Mouse (Mus musculus) neural tube, embryonic 13.5 days (tissue): Measurements from ENCODE around the gene Cldn7. TPM values are rescaled to one million over a fixed set of nuclear protein-coding genes. Genes with fewer than 3 reads are reported as not detected.
A peak's percentile ranks its signal among the peaks of the same experiment; 100 is the strongest.
"Not testable (repeated sequence)": the region's sequence is repeated elsewhere in the genome, so short reads cannot be mapped to it uniquely, and the experiment has no call there.

Experiments
- ATAC-seq: fragments of 200-750 bp; cut with Nextera tagmentation; 2 replicates; pipeline ENCODE4 v1.8.0; 2017; ENCODE audit warnings: low read depth, mild to moderate bottlenecking, moderate TSS enrichment, moderate library complexity
- H3K27ac ChIP-seq: fragments of 300-500 bp; sonication (generic); replicated peaks from 2 replicates; pipeline ENCODE4 v1.5.1; 2015; ENCODE audit warnings: moderate library complexity, mild to moderate bottlenecking, inconsistent platforms
- H3K27me3 ChIP-seq: fragments of 300-500 bp; sonication (generic); 2 replicates; pipeline ENCODE4 v1.6.1; 2015; ENCODE audit warnings: mild to moderate bottlenecking, inconsistent platforms
- H3K36me3 ChIP-seq: fragments of 300-500 bp; sonication (generic); 2 replicates; pipeline ENCODE4 v1.6.1; 2015; ENCODE audit warnings: mild to moderate bottlenecking, inconsistent platforms
- H3K4me1 ChIP-seq: fragments of 300-500 bp; sonication (generic); replicated peaks from 2 replicates; pipeline ENCODE4 v1.6.1; 2015; ENCODE audit warnings: inconsistent platforms
- H3K4me2 ChIP-seq: fragments of 300-500 bp; sonication (generic); 2 replicates; pipeline ENCODE4 v1.6.1; 2015; ENCODE audit warnings: inconsistent platforms, mild to moderate bottlenecking, moderate library complexity
- H3K4me3 ChIP-seq: fragments of 300-500 bp; sonication (generic); 2 replicates; pipeline ENCODE4 v1.5.1; 2015; ENCODE audit warnings: mild to moderate bottlenecking, inconsistent platforms
- H3K9ac ChIP-seq: fragments of 300-500 bp; sonication (generic); 2 replicates; pipeline ENCODE4 v1.6.1; 2015; ENCODE audit warnings: moderate library complexity, mild to moderate bottlenecking, inconsistent platforms
- H3K9me3 ChIP-seq: fragments of 300-500 bp; sonication (generic); 2 replicates; pipeline ENCODE4 v1.6.1; 2016; ENCODE audit warnings: inconsistent platforms
- WGBS: fragments of 180-500 bp; shearing (Covaris S2); methylation state at CpG from one replicate; pipeline ENCODE4 v1.1.7; 2015; 5-methylcytosine and 5-hydroxymethylcytosine counted together
- polyA plus RNA-seq: library from polyadenylated mRNA; unstranded; fragments of >200 nt; fragmentation: Nextera tagmentation; extraction: Ambion mirVana; gene quantifications from 2 replicates; pipeline ENCODE4 v1.2.1, GENCODE M21; 2015

Cldn7 gene
- polyA plus RNA-seq, result 0.33 and 1.7 TPM in 2 replicates

DNA sequence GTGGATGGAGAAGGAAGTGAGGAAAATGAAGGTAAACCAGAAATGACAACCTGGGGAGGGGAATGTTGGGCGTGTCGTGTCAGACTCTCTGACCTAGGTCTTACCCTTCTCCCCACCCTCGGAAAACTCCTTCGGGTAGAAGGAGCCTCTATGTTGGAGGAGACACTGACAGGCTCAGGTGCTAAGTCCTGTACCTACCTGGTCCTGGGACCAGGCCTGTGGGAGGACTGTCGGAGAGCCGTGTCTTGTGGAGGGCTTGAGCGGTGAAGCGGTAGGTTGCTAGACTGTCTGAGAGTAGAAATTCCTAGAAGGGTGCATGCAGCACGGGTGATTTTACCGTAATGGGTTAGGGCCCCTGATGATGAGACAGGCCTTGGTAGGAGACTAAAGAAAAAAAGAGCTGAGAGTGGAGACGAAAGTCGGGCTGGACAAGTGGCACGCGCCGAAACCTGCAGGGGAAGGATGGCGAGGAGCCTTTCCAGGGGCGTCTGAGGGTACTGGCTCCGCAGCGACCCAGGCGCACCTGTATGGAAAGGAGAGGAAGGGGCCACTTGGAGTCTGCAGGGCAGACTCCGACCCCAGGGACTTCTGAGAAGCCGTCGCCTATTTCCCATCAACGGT lies at the start of gene Cldn7:
Gene Cldn7 (plus strand): TSS at position 130 of the 621 bp plus-strand sequence.
- Histone ChIP-seq H3K4me1 (peaks cover 17% of the 10 kb centered on the region), H3K27me3 (peaks cover 87% of the 10 kb centered on the region), H3K4me2 (0 out of 2 replicates have a peak within 1 kb of the TSS, but pooled peaks have one; percentile 22), H3K9me3 (no peaks in the 10 kb centered on the region), H3K9ac (no peak within 1 kb of the TSS), H3K27ac (no peak within 1 kb of the TSS), H3K4me3 (peak within 1 kb of the TSS; percentile 18; the same call in 1 of the 2 replicates), H3K36me3 (peaks cover 23% of the 10 kb centered on the region)
- WGBS, result 9% methylated on average over 24 of the region's 24 CpGs
- ATAC-seq, result no peak

DNA sequence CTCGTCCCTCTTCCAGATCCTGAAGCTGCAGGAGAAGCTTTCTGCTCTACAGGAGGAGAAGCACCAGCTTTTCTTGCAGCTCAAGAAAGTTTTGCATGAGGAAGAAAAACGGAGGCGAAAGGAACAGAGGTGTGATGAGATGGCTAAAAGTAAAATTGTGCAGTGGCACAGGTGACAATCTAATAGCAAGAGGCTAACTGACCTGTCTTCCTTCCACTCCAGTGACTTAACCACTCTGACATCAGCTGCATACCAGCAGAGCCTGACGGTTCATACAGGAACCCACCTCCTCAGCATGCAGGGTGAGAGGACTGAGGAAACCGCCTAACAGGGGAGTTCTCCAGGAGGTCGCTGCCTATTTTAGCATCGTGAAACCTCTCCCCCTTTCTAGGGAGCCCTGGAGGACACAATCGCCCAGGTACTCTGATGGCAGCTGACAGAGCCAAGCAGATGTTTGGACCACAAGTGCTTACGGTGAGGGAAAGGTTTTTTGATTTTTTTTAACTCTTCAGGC lies 49.6 kb upstream of the Cldn7 start:
- Histone ChIP-seq H3K9me3 (no peaks in the 10 kb centered on the region), H3K27ac (no peak overlapping the region), H3K27me3 (no peaks in the 10 kb centered on the region), H3K4me3 (peak overlapping the region; percentile 93), H3K4me1 (peaks cover 52% of the 10 kb centered on the region), H3K4me2 (peak overlapping the region; percentile 100), H3K9ac (peak overlapping the region; percentile 89), H3K36me3 (peaks cover 80% of the 10 kb centered on the region)
- no peak for ATAC-seq
- WGBS, result 40% methylated on average over 9 of the region's 9 CpGs

DNA sequence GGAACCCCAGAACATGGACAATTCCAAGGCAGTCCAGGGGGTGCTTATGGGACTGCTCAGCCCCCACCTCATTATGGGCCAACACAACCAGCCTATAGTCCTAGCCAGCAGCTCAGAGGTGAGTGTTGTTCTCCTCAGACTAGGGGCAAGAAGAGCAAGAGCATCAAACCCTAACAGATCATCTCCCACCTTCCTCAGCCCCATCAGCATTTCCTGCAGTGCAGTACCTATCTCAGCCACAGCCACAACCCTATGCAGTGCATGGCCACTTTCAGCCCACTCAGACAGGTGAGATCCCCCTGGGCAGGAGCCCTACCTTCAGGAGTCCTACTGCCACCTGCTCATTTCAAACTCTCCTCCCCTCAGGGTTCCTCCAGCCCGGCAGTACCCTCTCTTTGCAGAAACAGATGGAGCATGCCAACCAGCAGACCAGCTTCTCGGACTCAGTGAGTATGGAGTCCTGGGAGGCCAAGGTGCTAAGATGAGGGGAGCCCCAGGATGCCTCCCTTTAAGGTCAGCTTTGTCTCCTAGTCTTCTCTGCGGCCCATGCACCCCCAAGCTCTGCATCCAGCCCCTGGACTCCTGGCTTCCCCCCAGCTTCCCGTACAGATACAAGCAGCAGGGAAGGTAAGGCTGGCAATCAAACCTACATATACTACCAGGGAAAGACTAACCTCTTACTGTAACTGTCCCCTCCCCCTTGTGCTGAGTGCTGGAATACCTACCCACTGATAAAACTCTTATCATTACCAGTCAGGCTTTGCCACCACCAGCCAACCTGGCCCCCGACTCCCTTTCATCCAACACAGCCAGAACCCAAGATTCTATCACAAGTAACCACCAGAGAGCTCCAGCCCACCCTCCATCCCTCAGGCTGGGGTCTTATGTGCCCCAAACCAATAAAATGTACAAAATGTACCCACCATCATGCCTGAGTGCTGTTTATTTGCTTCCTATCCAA lies 48.6 kb upstream of the Cldn7 start:
- peaks cover 70% of the 10 kb centered on the region for H3K36me3 ChIP-seq
- 67% methylated on average over 5 of the region's 5 CpGs for WGBS
- no peak overlapping the region for H3K4me2 ChIP-seq
- no peak for ATAC-seq
- H3K4me1 ChIP-seq, result peaks cover 55% of the 10 kb centered on the region
- no peak overlapping the region for H3K27ac ChIP-seq
- H3K27me3 ChIP-seq, result no peaks in the 10 kb centered on the region
- H3K4me3 ChIP-seq, result no peak overlapping the region
- no peaks in the 10 kb centered on the region for H3K9me3 ChIP-seq
- H3K9ac ChIP-seq, result no peak overlapping the region

DNA sequence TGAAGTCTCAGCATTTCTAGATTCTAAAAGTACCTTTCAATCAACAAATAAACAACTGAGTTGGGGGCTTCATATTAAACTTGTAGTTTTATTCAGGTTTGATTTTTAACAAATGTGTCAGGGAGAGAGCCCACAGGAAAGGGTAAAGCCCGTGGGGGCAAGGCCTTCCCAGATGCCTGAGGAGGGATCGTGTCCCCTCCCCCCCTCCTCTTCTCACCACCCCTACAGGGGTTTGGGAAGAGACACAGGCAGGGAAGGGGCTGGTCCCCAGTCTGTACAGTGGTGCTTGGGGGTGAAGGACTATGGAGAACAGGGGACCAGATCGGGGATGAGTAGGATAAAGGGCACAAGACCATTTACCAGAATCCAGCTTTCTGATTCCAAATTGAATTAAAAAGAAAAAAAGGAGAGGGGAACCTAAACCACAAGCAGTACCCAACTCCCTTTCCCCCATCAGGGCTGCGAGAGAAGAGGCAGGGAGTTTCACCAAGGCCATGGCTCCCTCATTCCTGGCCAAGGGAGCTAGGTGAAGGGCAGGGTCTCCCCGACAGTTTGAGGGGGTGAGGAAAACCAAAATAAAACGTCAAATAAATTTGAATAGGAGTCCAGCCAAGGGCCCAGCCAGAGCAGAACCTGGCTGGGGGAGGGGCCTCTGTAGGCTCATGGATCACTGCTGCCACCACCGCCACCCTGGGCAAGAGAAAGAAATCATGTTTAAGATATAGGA lies 47.8 kb upstream of the Cldn7 start:
- not testable (repeated sequence) for H3K4me2 ChIP-seq, ATAC-seq, H3K27ac ChIP-seq, H3K9me3 ChIP-seq, H3K4me3 ChIP-seq, H3K27me3 ChIP-seq, H3K9ac ChIP-seq
- H3K36me3 ChIP-seq, result peaks cover 61% of the 10 kb centered on the region
- 65% methylated on average over 7 of the region's 7 CpGs for WGBS
- H3K4me1 ChIP-seq, result peaks cover 55% of the 10 kb centered on the region

DNA sequence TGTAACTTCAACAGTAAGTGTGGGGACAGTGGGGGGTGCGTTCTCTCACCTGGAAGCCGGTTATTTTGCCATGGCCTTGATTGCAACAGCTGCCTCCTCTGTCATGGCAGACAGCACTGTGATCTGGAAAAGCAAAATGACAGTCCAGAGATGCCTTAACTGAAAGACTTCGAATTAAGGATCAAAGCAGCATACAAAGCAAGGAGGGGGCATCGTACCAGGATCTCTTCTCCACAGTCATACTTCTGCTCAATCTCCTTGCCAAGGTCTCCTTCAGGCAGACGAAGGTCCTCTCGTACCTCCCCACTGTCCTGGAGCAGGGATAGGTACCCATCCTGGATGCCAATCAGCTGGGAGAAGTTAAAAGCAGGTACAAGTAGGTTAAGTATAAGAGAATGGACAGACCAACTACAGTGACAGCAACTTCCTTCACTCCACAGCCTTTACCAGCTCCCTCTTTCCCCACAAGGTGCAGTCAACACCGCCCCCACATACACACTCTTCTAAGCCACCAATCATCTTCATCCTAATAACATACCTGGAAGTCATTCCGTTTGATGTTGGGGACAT lies 47.1 kb upstream of the Cldn7 start:
- no peak for ATAC-seq
- Histone ChIP-seq H3K9ac (no peak overlapping the region), H3K4me2 (no peak overlapping the region), H3K4me1 (peaks cover 59% of the 10 kb centered on the region), H3K36me3 (peaks cover 55% of the 10 kb centered on the region), H3K9me3 (no peaks in the 10 kb centered on the region), H3K4me3 (no peak overlapping the region), H3K27ac (no peak overlapping the region), H3K27me3 (no peaks in the 10 kb centered on the region)
- 86% methylated on average over 8 of the region's 8 CpGs for WGBS

DNA sequence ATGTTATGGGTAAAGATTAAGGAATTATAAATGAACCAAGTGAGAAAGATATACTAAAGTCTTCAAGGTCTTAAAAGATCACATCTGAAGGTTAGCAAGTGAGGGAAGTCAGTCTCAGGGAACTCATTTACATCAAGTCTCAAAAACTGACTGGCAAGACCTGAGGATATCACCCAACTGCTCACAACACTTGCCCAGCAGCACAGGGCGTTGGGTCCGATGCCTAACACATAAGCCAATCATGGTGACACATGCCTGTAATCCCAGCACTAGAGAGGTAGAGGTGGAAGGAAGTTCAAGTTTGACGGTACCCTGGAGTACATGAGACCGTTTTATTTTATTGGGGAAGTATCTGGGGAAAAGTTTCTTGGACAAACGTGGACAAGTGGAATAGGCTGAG lies 46.5 kb upstream of the Cldn7 start:
- Histone ChIP-seq H3K27me3 (no peaks in the 10 kb centered on the region), H3K4me1 (peaks cover 59% of the 10 kb centered on the region), H3K4me2 (no peak overlapping the region), H3K4me3 (0 out of 2 replicates have a peak overlapping the region, but pooled peaks have one; percentile 0), H3K27ac (no peak overlapping the region), H3K36me3 (peaks cover 48% of the 10 kb centered on the region), H3K9me3 (no peaks in the 10 kb centered on the region), H3K9ac (no peak overlapping the region)
- 92% methylated on average over 5 of the region's 5 CpGs for WGBS
- ATAC-seq, result no peak

GRCm38 (mm10) chr11:69919053-69919452 lies 45.5 kb upstream of the Cldn7 start:
- peak overlapping the region; percentile 93 for H3K27ac ChIP-seq
- H3K4me2 ChIP-seq, result peak overlapping the region; percentile 98
- H3K27me3 ChIP-seq, result no peaks in the 10 kb centered on the region
- peaks cover 54% of the 10 kb centered on the region for H3K4me1 ChIP-seq
- peak overlapping the region; percentile 92 for H3K4me3 ChIP-seq
- H3K36me3 ChIP-seq, result peaks cover 46% of the 10 kb centered on the region
- ATAC-seq, result no peak
- H3K9ac ChIP-seq, result peak overlapping the region; percentile 91
- no peaks in the 10 kb centered on the region for H3K9me3 ChIP-seq
- WGBS, result 83% methylated on average over 9 of the region's 9 CpGs

- no peaks in the 10 kb centered on the region for H3K27me3 ChIP-seq
- ATAC-seq, result no peak
- peak overlapping the region; percentile 91 for H3K9ac ChIP-seq
- peak overlapping the region; percentile 98 for H3K4me2 ChIP-seq
- H3K4me1 ChIP-seq, result peaks cover 48% of the 10 kb centered on the region
- H3K9me3 ChIP-seq, result no peaks in the 10 kb centered on the region
- H3K4me3 ChIP-seq, result peak overlapping the region; percentile 92
- H3K36me3 ChIP-seq, result peaks cover 45% of the 10 kb centered on the region
- WGBS, result under 1% methylated on average over 17 of the region's 17 CpGs
- peak overlapping the region; percentile 93 for H3K27ac ChIP-seq
Measured at GRCm38 (mm10) chr11:69919661-69920265, 44.8 kb upstream of the Cldn7 start.

GRCm38 (mm10) chr11:69920266-69921031 lies 44.1 kb upstream of the Cldn7 start:
- ATAC-seq, result peak; percentile 16
- Histone ChIP-seq H3K4me3 (peak overlapping the region; percentile 92), H3K9me3 (no peaks in the 10 kb centered on the region), H3K4me2 (peak overlapping the region; percentile 98), H3K4me1 (peaks cover 41% of the 10 kb centered on the region), H3K36me3 (peaks cover 39% of the 10 kb centered on the region), H3K27ac (peak overlapping the region; percentile 93), H3K27me3 (no peaks in the 10 kb centered on the region), H3K9ac (peak overlapping the region; percentile 91)
- 0% methylated on average over 55 of the region's 65 CpGs for WGBS

DNA sequence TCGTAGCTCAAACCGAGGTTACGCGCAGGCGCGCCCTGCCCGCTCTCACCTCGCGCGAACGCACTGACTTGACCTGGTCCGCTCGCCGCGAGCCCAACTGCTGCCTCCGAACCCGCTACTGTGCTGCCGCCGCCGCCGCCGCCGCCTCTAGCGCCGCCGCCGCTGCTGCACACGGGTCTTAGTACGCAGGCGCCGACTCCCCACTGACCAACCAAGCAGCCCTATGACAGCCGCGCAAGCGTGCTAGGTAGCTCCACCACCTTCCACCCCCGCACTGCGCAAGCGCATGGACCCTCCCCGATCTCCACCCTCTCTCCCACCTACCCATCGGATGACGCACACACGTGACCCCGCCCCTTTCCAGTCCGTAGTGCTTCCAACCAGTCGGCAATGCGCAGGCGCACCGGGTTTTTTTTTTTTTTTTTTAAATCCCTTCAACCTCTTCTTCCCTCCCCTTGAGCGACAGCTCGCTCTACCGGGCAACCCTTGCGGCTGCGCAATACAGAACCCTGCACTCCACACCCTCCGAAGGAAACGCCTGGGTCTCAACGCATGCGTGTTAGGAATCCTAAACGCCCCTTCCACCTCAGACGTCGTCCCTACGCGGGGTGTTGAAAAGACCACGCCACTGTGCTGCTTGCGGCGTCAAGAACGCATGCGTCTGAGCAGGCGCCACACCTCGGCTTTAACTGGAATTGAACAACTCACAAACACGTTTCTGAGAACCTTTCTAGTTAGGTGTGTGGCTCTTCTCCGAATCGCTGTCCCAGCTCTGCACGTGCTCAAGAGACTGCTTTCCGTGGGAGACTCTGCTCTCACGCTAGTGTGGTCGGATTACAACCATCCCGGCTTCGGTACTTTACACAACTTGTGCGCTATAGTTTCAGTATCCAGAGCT lies 43.2 kb upstream of the Cldn7 start, which contains the start of gene Eif5a:
Gene Eif5a (minus strand): TSS at position 845 of the 898 bp plus-strand sequence.
- WGBS, result under 1% methylated on average over 78 of the region's 78 CpGs

More for the DNA sequence above, 43.2 kb upstream of the Cldn7 start, which contains the start of gene Eif5a:
- H3K36me3 ChIP-seq, result peaks cover 29% of the 10 kb centered on the region
- peak within 1 kb of the TSS; percentile 93 for H3K27ac ChIP-seq
- peaks cover 32% of the 10 kb centered on the region for H3K4me1 ChIP-seq
- H3K27me3 ChIP-seq, result no peaks in the 10 kb centered on the region
- ATAC-seq, result peak; percentile 97
- H3K4me2 ChIP-seq, result peak within 1 kb of the TSS; percentile 98
- H3K9ac ChIP-seq, result peak within 1 kb of the TSS; percentile 91
- peak within 1 kb of the TSS; percentile 92 for H3K4me3 ChIP-seq
- H3K9me3 ChIP-seq, result no peaks in the 10 kb centered on the region
